In the genomic region with DNA sequence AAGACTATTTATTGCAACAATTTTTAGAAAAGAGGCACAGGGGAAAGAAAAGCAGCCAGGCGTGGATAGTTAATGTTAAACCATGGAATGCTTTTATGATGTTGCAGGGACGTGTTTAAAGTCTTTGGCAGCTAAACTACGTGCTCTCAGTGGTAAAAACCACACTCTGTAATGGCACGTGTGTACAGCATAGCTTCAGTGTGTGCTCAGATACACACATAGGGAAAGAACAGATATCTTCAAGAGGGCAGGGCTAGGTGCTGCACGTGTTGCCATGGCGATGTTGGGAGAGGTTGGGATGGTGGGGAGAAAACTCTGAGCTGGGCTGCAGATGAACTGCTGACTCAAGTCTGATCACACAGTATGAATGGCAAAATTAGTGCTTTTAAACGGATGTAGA, we compare ENCODE assay signal across 16 mouse cellular contexts.
A peak's percentile ranks its signal among the peaks of the same experiment; 100 is the strongest.
DNase-seq lines count a peak whose midpoint lies in the region; ATAC-seq and TF ChIP-seq lines count a peak whose summit lies in the region.
"Had no signal": no experiment of that assay in that cellular context is flagged by ENCODE, and none has a peak within 500 bp of the region (broad histone marks: within the 10 kb centered on the region; RNA-seq: fewer than 3 reads in every experiment).

No protein-coding gene starts in this region.

- TF ChIP-seq CTCF in lung, adult 2 months (IDR thresholded peaks at IDR 0.05; ENCODE audit: insufficient read depth, low read length), result no peak
- no peak for TF ChIP-seq CTCF in intestine, postnatal 0 days (IDR thresholded peaks at IDR 0.05; ENCODE audit: low read depth)
- no peak for TF ChIP-seq CTCF in kidney, postnatal 0 days (IDR thresholded peaks at IDR 0.05; ENCODE audit: low read depth)

- no peak overlapping the region for H3K27ac ChIP-seq in lung, embryonic 16.5 days (ENCODE audit: low read length)
- no peak overlapping the region for H3K27ac ChIP-seq in intestine, postnatal 0 days (ENCODE audit: low read depth, low read length)
- no peak overlapping the region for H3K27ac ChIP-seq in kidney, postnatal 0 days
- H3K27ac ChIP-seq: embryonic facial prominence, embryonic 15.5 days; hindbrain, embryonic 15.5 days had no signal

- no peak overlapping the region for H3K9ac ChIP-seq in lung, embryonic 16.5 days (ENCODE audit: low read length)
- H3K9ac ChIP-seq in intestine, postnatal 0 days (ENCODE audit: low read depth, low read length), result no peak overlapping the region
- no peak overlapping the region for H3K9ac ChIP-seq in kidney, postnatal 0 days (ENCODE audit: low read depth, low read length)
- H3K9ac ChIP-seq: embryonic facial prominence, embryonic 15.5 days; hindbrain, embryonic 15.5 days had no signal

- H3K9me3 ChIP-seq in lung, embryonic 16.5 days (ENCODE audit: control insufficient read depth, low read length), result no peaks in the 10 kb centered on the region
- no peaks in the 10 kb centered on the region for H3K9me3 ChIP-seq in intestine, postnatal 0 days (ENCODE audit: control insufficient read depth)
- H3K9me3 ChIP-seq in kidney, postnatal 0 days (replicated peaks; ENCODE audit: low read length), result no peaks in the 10 kb centered on the region
- H3K9me3 ChIP-seq: embryonic facial prominence, embryonic 15.5 days; hindbrain, embryonic 15.5 days; megakaryocyte, embryonic 14.5 days had no signal

- peaks cover 7% of the 10 kb centered on the region for H3K4me1 ChIP-seq in lung, embryonic 16.5 days (replicated peaks; ENCODE audit: control insufficient read depth, insufficient read depth, low read length)
- H3K4me1 ChIP-seq in lung, adult 2 months (ENCODE audit: control insufficient read depth, insufficient read depth, low read length), result peaks cover 5% of the 10 kb centered on the region; the same call in 1 of the 2 replicates
- H3K4me1 ChIP-seq in intestine, postnatal 0 days (replicated peaks; ENCODE audit: control insufficient read depth, insufficient read depth, low read length), result peaks cover 12% of the 10 kb centered on the region
- H3K4me1 ChIP-seq in kidney, postnatal 0 days (replicated peaks; ENCODE audit: insufficient read depth, low read length), result peaks cover 7% of the 10 kb centered on the region; the same call in 1 of the 2 replicates

- no peak overlapping the region for H3K4me2 ChIP-seq in lung, embryonic 16.5 days (ENCODE audit: low read depth, low read length)
- no peak overlapping the region for H3K4me2 ChIP-seq in intestine, postnatal 0 days (replicated peaks; ENCODE audit: low read depth)
- H3K4me2 ChIP-seq in kidney, postnatal 0 days (ENCODE audit: low read length), result no peak overlapping the region
- H3K4me2 ChIP-seq: embryonic facial prominence, embryonic 15.5 days; heart, embryonic 11.5 days; hindbrain, embryonic 15.5 days had no signal

- no peaks in the 10 kb centered on the region for H3K27me3 ChIP-seq in lung, embryonic 16.5 days (ENCODE audit: control insufficient read depth, insufficient read depth, low read depth, low read length)
- no peaks in the 10 kb centered on the region for H3K27me3 ChIP-seq in intestine, postnatal 0 days (replicated peaks; ENCODE audit: control insufficient read depth, insufficient read depth, low read length)
- H3K27me3 ChIP-seq in kidney, postnatal 0 days (ENCODE audit: insufficient read depth, low read length), result no peaks in the 10 kb centered on the region
- H3K27me3 ChIP-seq: embryonic facial prominence, embryonic 15.5 days; hindbrain, embryonic 15.5 days; megakaryocyte, embryonic 14.5 days had no signal

- H3K36me3 ChIP-seq in lung, embryonic 16.5 days (ENCODE audit: control insufficient read depth, insufficient read depth, low read length), result no peaks in the 10 kb centered on the region
- no peaks in the 10 kb centered on the region for H3K36me3 ChIP-seq in intestine, postnatal 0 days (ENCODE audit: control insufficient read depth, insufficient read depth)
- no peaks in the 10 kb centered on the region for H3K36me3 ChIP-seq in kidney, postnatal 0 days (ENCODE audit: insufficient read depth, low read length)
- H3K36me3 ChIP-seq: embryonic facial prominence, embryonic 15.5 days; hindbrain, embryonic 15.5 days had no signal

- no peak overlapping the region for H3K4me3 ChIP-seq in lung, embryonic 16.5 days (ENCODE audit: low read length)
- H3K4me3 ChIP-seq in lung, adult 2 months (replicated peaks; ENCODE audit: extremely low read depth, low read depth, low read length), result no peak overlapping the region
- no peak overlapping the region for H3K4me3 ChIP-seq in intestine, postnatal 0 days (ENCODE audit: low read depth, low read length)
- H3K4me3 ChIP-seq in kidney, postnatal 0 days (replicated peaks; ENCODE audit: low read depth, low read length), result no peak overlapping the region
- H3K4me3 ChIP-seq: embryonic facial prominence, embryonic 15.5 days; hindbrain, embryonic 15.5 days; megakaryocyte, embryonic 14.5 days had no signal

- no peak for DNase-seq in lung, adult 2 months
- DNase-seq in kidney, postnatal 0 days (ENCODE audit: low spot score), result peak; percentile 45
- DNase-seq in yolk sac, embryonic 10.5 days (ENCODE audit: low spot score), result peak; percentile 27
- DNase-seq: adrenal gland, postnatal 10 days; cerebellum, adult 2 months; gastrocnemius, postnatal 36 days; lung, adult 18-20 months; thymus, postnatal 14 days had no signal

- ATAC-seq in lung, embryonic 16.5 days (ENCODE audit: low read depth), result peak; percentile 86
- peak; percentile 58 for ATAC-seq in intestine, postnatal 0 days
- no peak; the same call in 1 of the 2 replicates for ATAC-seq in kidney, postnatal 0 days (replicated peaks; ENCODE audit: low FRiP score, low read depth)
- no peak for ATAC-seq in CD4-positive, CD25-positive, alpha-beta regulatory T cell, adult 4 months
- ATAC-seq in activated CD4-positive, CD25-positive, alpha-beta regulatory T cell, adult 4 months, result no peak

- TF ChIP-seq POLR2A in lung, adult 2 months (IDR thresholded peaks at IDR 0.05; ENCODE audit: borderline replicate concordance, extremely low read depth, low read depth, low read length), result no peak

- 62% methylated on average over 7 of the region's 7 CpGs for WGBS in lung, embryonic 16.5 days
- WGBS in lung, adult 2 months, result 75% methylated on average over 7 of the region's 7 CpGs
- WGBS in intestine, postnatal 0 days, result 35% methylated on average over 7 of the region's 7 CpGs
- whole genome bisulfite sequencing in kidney, postnatal 0 days, result 58% methylated on average over 7 of the region's 7 CpGs

Comparison
In these comparisons a context has a peak if more than half of its experiments do, and no peak if none do; other contexts are left out.
1. ATAC-seq: peak in lung, embryonic 16.5 days (single experiment) and intestine, postnatal 0 days (single experiment); none in kidney, postnatal 0 days (single experiment), CD4-positive, CD25-positive, alpha-beta regulatory T cell, adult 4 months (single experiment) and activated CD4-positive, CD25-positive, alpha-beta regulatory T cell, adult 4 months (single experiment).